Mouse (Mus musculus) adrenal gland (tissue): ENCODE measurements around the gene Sept11.

Source experiments
- intact Hi-C: fragments of 180-260 bp; cut with DNase I; formaldehyde crosslinking; loops from one replicate; pipeline ENCODE4 v1.15.1; 2025

Sept11 gene

DNA sequence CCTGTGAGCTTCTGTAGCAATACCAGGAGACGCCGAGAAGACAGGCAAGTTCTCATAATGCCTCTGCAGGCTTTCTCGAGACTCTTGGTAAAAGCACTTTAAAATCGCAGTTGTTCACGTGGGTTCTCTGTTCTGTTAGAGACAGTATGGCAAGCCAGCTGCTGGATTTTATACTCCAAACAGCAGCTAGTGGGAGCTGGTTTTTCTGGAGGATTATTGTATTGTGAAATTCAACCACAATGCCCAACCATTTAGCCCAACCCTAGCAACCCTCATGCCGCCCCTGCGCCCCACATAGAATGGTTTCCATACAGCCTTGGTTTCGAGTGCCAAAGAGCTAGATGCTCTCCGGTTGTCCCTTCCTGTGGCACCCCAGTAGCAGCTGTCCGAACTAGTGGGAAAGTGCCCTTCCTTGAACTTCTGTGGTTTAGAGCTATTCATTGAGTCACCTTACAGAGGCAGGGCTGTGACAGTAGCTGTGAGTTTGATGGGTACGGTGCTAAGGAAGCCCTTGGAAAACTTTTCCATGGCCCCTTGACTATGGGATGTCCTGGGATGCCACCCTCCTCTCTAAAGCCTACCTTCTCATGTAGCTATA lies 74.8 kb downstream of the Sept11 start:
- intact Hi-C loops, result loop anchor here (10.0 kb wide), 1 partner anchor 433 kb away; no protein-coding TSS in a partner anchor

- intact Hi-C loops, result loop anchor here (10.0 kb wide), 1 partner anchor 434 kb away; no protein-coding TSS in a partner anchor
These were observed 75.4 kb downstream of the Sept11 start for GRCm38 (mm10) chr5:93168654-93169053.

DNA sequence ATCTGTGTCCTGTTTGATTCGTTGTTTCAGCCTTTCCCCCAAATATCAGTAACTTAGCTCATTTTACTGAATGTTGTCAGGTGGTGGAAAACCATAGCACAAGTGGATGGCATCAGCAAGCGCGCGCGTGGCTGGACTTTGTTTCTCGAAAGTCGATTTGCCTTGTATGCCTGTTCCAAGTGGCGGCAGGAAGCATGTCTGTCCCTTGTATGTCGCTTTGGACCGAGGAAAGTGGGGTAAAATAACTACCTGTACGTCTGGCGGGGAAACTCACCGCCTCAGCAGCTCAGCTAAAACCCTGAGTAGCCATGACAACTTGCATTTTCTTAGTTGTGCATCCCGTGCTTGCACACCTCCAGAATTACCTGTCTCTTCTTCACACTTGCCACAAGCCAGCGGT lies 78.2 kb downstream of the Sept11 start:
- intact Hi-C loops, result no loop called here

GRCm38 (mm10) chr5:93172536-93172935 lies 79.3 kb downstream of the Sept11 start:
- intact Hi-C loops, result no loop called here

- intact Hi-C loops, result no loop called here
These were observed 81.4 kb downstream of the Sept11 start for GRCm38 (mm10) chr5:93174675-93175074.

DNA sequence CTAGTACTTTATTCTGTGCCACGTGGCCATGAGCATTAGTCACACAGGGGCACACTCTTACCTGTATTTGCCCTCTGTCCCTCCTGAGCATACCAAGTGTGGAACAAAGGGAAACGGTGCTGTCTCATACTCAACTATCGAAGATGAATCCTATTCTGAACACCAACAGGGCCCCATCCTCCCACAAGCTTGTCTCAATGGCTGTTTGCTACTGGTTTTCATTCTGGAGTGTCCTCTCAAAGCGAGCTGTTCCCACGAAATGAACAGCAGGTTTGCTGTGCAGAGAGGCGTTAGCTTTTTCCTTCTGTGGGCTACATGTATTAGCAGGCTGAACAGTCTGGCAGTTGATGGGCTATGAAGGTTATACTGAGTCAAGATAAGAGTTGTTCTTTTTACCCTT lies 85.4 kb downstream of the Sept11 start:
- intact Hi-C loops, result no loop called here

DNA sequence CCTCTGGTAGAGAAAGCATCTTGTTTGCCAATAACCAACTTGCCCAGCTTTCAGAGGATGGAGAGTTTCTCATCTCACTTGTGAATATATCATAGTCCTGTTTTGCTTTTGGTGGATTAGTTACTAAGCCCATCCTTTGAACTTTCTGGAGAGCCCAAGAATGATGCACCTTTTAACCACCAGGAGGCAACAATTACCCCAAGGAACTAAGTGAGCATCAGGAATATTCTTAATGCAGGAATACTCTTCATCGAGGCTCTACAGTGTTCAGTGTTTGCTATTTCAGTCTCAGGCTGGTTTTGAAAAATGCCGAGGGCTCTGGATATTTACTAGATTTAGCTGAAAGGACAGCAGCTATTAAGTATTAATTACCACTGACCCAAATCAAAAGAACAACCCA lies 87.0 kb downstream of the Sept11 start:
- intact Hi-C loops, result loop anchor here (5.0 kb wide), 1 partner anchor 142 kb away; no protein-coding TSS in a partner anchor

DNA sequence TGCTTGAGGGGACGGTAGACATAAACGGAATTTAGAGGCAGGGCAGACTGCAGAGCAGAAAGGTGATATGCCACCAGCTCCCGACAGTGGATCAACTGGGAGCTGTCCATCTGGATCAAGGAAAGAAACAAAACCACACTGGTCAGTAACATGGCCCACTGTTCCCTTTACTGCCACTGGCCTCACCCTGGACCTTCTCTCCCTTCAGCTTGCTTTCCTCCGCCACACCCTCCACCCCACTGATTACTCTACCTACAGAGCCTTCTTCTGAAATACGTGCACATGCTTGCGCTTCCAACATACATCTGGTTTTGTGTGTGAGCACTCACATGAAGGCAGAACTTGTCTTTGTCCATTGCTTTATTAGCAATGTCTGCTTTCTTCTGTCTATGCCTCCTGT lies 90.1 kb downstream of the Sept11 start:
- intact Hi-C loops, result loop anchor here (5.0 kb wide), 1 partner anchor 139 kb away; no protein-coding TSS in a partner anchor

- intact Hi-C loops, result loop anchor here (5.0 kb wide), 1 partner anchor 138 kb away; no protein-coding TSS in a partner anchor
These were observed 91.3 kb downstream of the Sept11 start for GRCm38 (mm10) chr5:93184548-93184947.

DNA sequence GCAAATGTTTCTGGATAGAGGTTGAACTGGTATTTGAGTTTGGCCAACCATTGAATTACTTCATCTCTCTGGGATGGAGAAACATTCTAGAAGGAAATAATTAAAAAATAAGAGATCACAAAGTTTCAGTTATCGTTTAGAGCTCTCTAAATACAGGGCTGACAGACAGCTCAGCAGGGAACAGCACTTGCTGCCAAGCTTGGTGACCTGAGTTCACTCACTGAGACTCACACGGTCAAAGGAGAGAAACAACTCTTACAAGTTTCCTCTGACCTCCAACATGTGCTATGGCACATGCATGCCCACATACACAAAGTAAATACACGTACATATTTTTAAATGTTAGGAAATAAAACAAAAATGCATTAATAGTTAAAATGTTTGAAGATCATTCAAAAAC lies 96.4 kb downstream of the Sept11 start:
- intact Hi-C loops, result no loop called here

DNA sequence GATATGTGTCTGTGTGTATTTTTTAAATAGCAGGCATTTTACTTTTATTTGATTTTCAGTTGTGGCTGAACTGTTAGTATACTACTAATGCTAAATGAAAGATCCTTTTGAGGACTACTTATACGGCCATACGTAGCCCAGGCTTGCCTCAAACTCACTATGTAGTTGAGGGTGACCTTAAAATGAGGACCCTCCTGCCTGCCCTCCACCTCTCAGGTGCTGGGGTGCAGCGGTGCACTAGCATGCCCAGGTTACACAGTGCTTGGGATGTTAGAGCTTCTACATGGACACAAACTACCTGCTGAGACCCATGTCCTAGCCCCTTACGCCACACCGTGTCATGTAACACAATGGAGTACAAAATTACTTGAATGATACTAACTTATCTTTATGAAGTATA lies 97.2 kb downstream of the Sept11 start:
- intact Hi-C loops, result no loop called here

- intact Hi-C loops, result no loop called here
These were observed 105.0 kb downstream of the Sept11 start for GRCm38 (mm10) chr5:93198232-93198631.

GRCm38 (mm10) chr5:93201181-93201580 lies 107.9 kb downstream of the Sept11 start:
- intact Hi-C loops, result no loop called here

DNA sequence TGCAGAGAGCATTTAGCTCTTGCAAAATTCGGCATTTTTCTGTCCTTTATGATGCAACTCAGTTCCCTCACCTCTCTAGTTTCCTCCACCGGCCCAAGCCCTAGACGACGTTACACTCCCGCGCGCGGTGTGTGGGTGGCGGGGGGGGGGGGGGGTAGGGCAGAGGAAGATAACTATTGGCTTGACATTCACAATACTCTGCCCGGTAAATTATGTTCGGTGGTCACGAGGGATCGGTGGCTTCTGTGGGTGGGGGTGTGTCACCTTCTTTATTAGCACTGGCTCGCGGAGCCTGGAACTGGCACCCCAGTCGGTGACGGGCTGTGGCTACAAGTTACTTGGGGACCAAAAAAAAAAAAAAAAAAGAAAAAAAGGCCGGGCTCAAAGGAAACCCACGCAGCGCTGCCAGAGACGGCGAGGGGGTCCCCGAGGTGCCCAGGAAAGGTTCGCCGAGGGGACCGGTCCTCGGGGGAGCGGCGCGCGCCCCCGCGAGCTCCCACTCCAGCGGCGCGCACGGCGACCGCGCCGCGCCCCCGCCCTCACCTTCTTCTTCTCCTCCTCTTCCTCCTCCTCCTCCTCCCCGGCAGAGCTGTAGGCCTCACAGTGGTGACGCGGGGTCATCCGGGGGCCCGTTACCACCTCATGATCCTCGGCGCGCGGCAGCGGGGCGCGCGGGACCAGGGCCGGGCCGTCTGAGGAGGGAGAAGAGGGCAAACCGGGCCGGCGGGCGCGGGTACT lies 112.3 kb downstream of the Sept11 start:
- intact Hi-C loops, result loop anchor here (2.0 kb wide), 1 partner anchor 61 kb away; the partner anchor contains the start of gene Ccng2

DNA sequence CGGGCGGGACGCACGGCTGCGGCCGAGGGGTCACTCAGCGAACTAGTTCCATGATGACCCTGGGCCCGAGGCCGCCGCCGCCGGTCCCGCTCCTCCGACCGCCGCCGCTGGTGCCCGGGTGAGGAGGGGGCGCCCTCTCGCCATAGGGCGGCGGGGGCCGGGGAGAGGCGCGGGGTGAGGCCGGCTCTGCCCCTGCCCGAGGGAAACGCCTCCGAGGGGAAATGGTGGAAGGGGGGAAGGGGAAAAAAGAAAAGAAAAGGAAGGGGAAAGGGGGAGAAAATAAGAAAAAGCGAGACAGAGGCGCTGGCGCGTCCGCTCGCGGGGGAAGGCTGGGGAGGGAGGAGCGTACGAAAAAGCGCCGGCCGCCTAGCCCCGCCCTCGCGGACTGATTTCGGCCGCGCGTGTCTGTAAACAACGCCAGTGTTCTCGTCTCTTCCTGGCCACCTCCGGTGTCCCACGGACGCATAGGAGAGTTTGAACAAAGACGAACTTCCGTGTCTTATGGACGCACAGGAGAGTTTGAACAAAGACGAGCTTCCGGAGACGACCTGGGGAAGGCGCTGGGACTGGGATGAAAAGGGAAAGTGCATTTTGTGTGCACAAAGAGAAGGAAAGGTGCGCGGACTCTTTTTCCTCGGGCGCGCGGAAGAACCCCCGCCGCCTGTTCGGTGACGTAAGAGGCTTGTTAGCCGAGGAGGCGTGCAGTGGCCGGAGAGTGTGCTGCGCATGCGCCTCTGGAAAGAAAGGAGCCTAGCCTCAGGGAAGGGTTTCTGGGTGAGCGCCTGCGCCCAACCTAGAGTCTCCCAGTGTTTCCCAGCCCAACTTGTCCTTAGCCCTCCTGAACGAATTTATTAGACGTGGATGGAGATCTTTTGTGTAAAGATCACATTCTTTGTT lies 113.1 kb downstream of the Sept11 start, which contains the start of the genes Ccni and 2010109A12Rik:
Gene Ccni (minus strand): TSS at position 387 of the 897 bp plus-strand sequence.
Gene 2010109A12Rik (plus strand): TSS at position 410 of the 897 bp plus-strand sequence.
- intact Hi-C loops, result loop anchor here (2.0 kb wide), 1 partner anchor 60 kb away; the partner anchor contains the start of gene Ccng2

GRCm38 (mm10) chr5:93207006-93207348 lies 113.7 kb downstream of the Sept11 start:
- intact Hi-C loops, result loop anchor here (2.0 kb wide), 1 partner anchor 60 kb away; the partner anchor contains the start of gene Ccng2

- intact Hi-C loops, result loop anchor here (2.0 kb wide), 1 partner anchor 59 kb away; the partner anchor contains the start of gene Ccng2
These were observed 114.3 kb downstream of the Sept11 start for GRCm38 (mm10) chr5:93207555-93207954.

DNA sequence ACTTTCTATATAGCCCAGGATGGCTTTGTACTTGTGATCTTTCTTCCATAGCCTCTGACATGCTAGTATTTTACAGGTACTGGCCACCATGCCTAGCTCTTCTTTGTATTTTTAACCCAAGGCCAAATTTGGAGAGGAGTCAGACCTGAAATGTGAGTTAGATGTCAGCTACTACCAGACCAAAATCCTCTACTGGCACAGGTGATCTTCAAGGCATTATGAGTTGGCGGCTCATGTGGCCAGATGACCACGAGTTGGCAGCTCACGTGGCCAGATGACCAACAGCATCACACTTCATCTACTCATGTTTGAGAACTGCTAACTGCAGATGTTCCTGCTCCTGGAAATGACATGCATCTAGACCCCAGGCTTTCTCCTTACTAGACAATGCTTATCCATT lies 125.1 kb downstream of the Sept11 start:
- intact Hi-C loops, result no loop called here

DNA sequence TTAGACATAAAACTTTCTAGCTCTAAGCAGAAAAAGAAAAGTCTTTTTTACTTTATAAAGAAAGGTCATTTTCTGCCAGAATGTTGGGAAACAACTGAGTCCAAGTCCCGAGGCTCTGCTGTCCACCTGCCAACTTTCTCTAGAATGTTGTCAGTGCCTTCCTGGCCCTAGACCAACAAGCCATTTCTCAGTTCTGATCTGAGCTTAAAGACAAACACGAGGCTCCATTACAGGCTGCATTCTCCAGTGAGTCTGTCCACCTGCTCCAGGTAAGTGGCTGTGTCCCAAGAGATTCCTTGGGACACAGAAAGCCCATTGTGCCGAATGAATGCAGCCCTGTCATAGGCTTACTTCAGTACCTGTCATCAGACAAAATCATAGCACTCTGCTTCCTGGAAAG lies 128.4 kb downstream of the Sept11 start:
- intact Hi-C loops, result no loop called here

DNA sequence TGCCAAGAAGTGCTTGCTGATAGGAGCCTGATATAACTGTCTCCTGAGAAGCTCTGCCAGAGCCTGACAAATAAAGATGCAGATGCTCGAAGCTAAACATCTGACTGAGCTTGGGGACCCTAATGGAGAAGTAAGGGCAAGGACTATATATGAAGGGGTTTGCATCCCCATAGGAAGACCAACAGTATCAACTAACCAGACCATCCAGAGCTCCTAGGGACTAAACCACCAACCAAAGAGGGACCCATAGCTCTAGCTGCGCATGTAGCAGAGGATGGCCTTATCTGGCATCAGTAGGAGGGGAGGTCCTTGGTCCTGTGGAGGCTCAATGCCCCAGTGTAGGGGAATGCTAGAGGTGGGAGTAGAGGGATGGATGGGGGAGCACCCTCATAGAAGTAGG lies 131.3 kb downstream of the Sept11 start:
- intact Hi-C loops, result no loop called here
